8 mouse cellular contexts compared by ENCODE assay signal in genomic region chr2:170344502-170345409, GRCm38 (mm10).
A peak's percentile ranks its signal among the peaks of the same experiment; 100 is the strongest.
DNase-seq lines count a peak whose midpoint lies in the region; ATAC-seq and TF ChIP-seq lines count a peak whose summit lies in the region.

No protein-coding gene starts in this region.

- no peaks in the 10 kb centered on the region for H3K9me3 ChIP-seq in hindbrain, postnatal 0 days (ENCODE audit: low read length)
- no peaks in the 10 kb centered on the region for H3K9me3 ChIP-seq in midbrain, embryonic 12.5 days

- H3K4me3 ChIP-seq in gastrocnemius, adult 2 months = no peak overlapping the region
- H3K4me3 ChIP-seq in hindbrain, postnatal 0 days (ENCODE audit: low read length) = no peak overlapping the region
- no peak overlapping the region for H3K4me3 ChIP-seq in midbrain, embryonic 12.5 days

- TF ChIP-seq CTCF in gastrocnemius, adult 2 months (IDR thresholded peaks at IDR 0.05) = no peak
- TF ChIP-seq CTCF in hindbrain, postnatal 0 days (IDR thresholded peaks at IDR 0.05; ENCODE audit: low read depth) = no peak

- H3K4me2 ChIP-seq in hindbrain, postnatal 0 days (ENCODE audit: low read depth, low read length) = no peak overlapping the region
- H3K4me2 ChIP-seq in midbrain, embryonic 12.5 days (replicated peaks) = peak overlapping the region; percentile 19

- no peaks in the 10 kb centered on the region for H3K27me3 ChIP-seq in hindbrain, postnatal 0 days (ENCODE audit: insufficient read depth, low read length)
- H3K27me3 ChIP-seq in midbrain, embryonic 12.5 days = no peaks in the 10 kb centered on the region; the same call in 1 of the 2 replicates

- H3K9ac ChIP-seq in hindbrain, postnatal 0 days (replicated peaks; ENCODE audit: low read length) = no peak overlapping the region
- no peak overlapping the region; the same call in 1 of the 2 replicates for H3K9ac ChIP-seq in midbrain, embryonic 12.5 days (replicated peaks)

- no peaks in the 10 kb centered on the region for H3K36me3 ChIP-seq in hindbrain, postnatal 0 days (ENCODE audit: insufficient read depth, low read length)
- no peaks in the 10 kb centered on the region for H3K36me3 ChIP-seq in midbrain, embryonic 12.5 days

- no peak for DNase-seq in gastrocnemius, adult 2 months
- DNase-seq in gastrocnemius, postnatal 36 days = no peak
- DNase-seq in MN1 (ENCODE audit: low spot score) = peak; percentile 54
- DNase-seq in hindbrain, postnatal 0 days (ENCODE audit: low spot score) = no peak
- DNase-seq in embryo, embryonic 10 days (ENCODE audit: low spot score) = no peak
- DNase-seq in ovary, postnatal 10 days (ENCODE audit: low spot score) = no peak
- DNase-seq in embryo, embryonic 11 days = no peak

- intact Hi-C loops in gastrocnemius, adult 2 months (cut with DNase I) = no loop called here
- intact Hi-C loops in gastrocnemius, postnatal 36 days (cut with DNase I) = no loop called here

- H3K4me1 ChIP-seq in hindbrain, postnatal 0 days (ENCODE audit: insufficient read depth, low read length) = 0 out of 2 replicates have a peak, but pooled peaks cover 4% of the 10 kb centered on the region
- peaks cover 32% of the 10 kb centered on the region for H3K4me1 ChIP-seq in midbrain, embryonic 12.5 days

- 28% methylated on average over 17 of the region's 18 CpGs for WGBS in hindbrain, postnatal 0 days
- 21% methylated on average over 17 of the region's 18 CpGs for whole genome bisulfite sequencing in midbrain, embryonic 12.5 days

- peak; percentile 36 for ATAC-seq in hindbrain, postnatal 0 days
- ATAC-seq in midbrain, embryonic 12.5 days (ENCODE audit: low FRiP score, low read depth) = no peak

- peak overlapping the region; percentile 49; the same call in 1 of the 2 replicates for H3K27ac ChIP-seq in gastrocnemius, adult 2 months
- H3K27ac ChIP-seq in hindbrain, postnatal 0 days = peak overlapping the region; percentile 23
- H3K27ac ChIP-seq in midbrain, embryonic 12.5 days (replicated peaks) = peak overlapping the region; percentile 66; the same call in 1 of the 2 replicates
